Mouse (Mus musculus) kidney, embryonic 14.5 days (tissue): Measurements from ENCODE around the gene Cd19. TPM values are rescaled to one million over a fixed set of nuclear protein-coding genes. Genes with fewer than 3 reads are reported as not detected.

ENCODE experiments used
- ATAC-seq: fragments of 200-750 bp; cut with Nextera tagmentation; 2 replicates; pipeline ENCODE4 v1.8.0; 2017; ENCODE audit warnings: moderate number of reproducible peaks, mild to moderate bottlenecking, moderate TSS enrichment, moderate library complexity; ENCODE audit not compliant: low FRiP score, low TSS enrichment
- H3K27ac ChIP-seq: fragments of 300-500 bp; sonication (generic); 2 replicates; pipeline ENCODE4 v1.5.1; 2014; ENCODE audit warnings: low read depth, mild to moderate bottlenecking, low read length, moderate library complexity, mixed read lengths
- H3K27me3 ChIP-seq: fragments of 300-500 bp; sonication (generic); 2 replicates; pipeline ENCODE4 v1.6.1; 2014; ENCODE audit warnings: mild to moderate bottlenecking, low read length; ENCODE audit not compliant: control insufficient read depth, insufficient read depth
- H3K36me3 ChIP-seq: fragments of 300-500 bp; sonication (generic); 2 replicates; pipeline ENCODE4 v1.6.1; 2014; ENCODE audit warnings: low read length, mixed read lengths; ENCODE audit not compliant: control insufficient read depth, insufficient read depth
- H3K4me1 ChIP-seq: fragments of 300-500 bp; sonication (generic); 2 replicates; pipeline ENCODE4 v1.6.1; 2014; ENCODE audit warnings: low read length, mixed read lengths; ENCODE audit not compliant: control insufficient read depth, insufficient read depth
- H3K4me2 ChIP-seq: fragments of 300-500 bp; sonication (generic); replicated peaks from 2 replicates; pipeline ENCODE4 v1.6.1; 2014; ENCODE audit warnings: low read depth, mild to moderate bottlenecking, low read length
- H3K4me3 ChIP-seq: fragments of 300-500 bp; sonication (generic); 2 replicates; pipeline ENCODE4 v1.5.1; 2014; ENCODE audit warnings: mild to moderate bottlenecking, low read length
- H3K9ac ChIP-seq: fragments of 300-500 bp; sonication (generic); 2 replicates; pipeline ENCODE4 v1.6.1; 2014; ENCODE audit warnings: low read depth, mild to moderate bottlenecking, low read length, moderate library complexity
- H3K9me3 ChIP-seq: fragments of 300-500 bp; sonication (generic); 2 replicates; pipeline ENCODE4 v1.6.1; 2016; ENCODE audit warnings: low read length; ENCODE audit not compliant: control insufficient read depth
- WGBS: fragments of 180-500 bp; shearing (Covaris S2); extraction: QIAGEN DNeasy Blood & Tissue Kit; methylation state at CpG from one replicate; pipeline ENCODE4 v1.1.7; 2014; 5-methylcytosine and 5-hydroxymethylcytosine counted together
- polyA plus RNA-seq: library from polyadenylated mRNA; unstranded; fragments of >200 nt; fragmentation: Nextera tagmentation; extraction: Ambion mirVana; gene quantifications from 2 replicates; pipeline ENCODE4 v1.2.1, GENCODE M21; 2014

Gene Cd19
- not detected in 2 replicates for polyA plus RNA-seq

DNA sequence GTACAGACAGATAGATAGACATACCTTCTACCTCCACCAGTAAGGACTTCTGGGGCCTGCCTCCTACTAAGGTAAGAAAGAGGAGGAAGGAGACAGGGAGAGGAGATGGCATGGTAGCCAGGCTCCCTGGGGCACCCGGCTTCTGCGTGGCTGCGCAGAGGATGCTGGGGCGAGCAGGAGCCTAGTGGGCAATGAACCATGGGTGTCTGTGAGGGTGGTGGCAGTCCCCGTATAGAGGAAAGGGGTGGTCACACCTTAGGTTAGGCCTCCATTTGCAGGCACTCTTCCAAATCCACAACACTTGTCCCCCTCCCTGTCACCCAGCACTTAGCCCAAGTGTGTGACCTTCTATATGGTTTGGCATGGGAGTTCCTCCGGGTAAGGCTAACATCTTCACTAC lies at the start of gene Cd19:
Gene Cd19, minus strand, starts transcription at position 165 of the 400 bp plus-strand sequence.
- Histone ChIP-seq H3K27ac (no peak within 1 kb of the TSS), H3K36me3 (no peaks in the 10 kb centered on the region), H3K27me3 (no peaks in the 10 kb centered on the region), H3K9me3 (no peaks in the 10 kb centered on the region), H3K4me1 (no peaks in the 10 kb centered on the region), H3K9ac (no peak within 1 kb of the TSS), H3K4me3 (no peak within 1 kb of the TSS), H3K4me2 (no peak within 1 kb of the TSS)
- WGBS = 84% methylated on average over 6 of the region's 6 CpGs
- no peak for ATAC-seq

DNA sequence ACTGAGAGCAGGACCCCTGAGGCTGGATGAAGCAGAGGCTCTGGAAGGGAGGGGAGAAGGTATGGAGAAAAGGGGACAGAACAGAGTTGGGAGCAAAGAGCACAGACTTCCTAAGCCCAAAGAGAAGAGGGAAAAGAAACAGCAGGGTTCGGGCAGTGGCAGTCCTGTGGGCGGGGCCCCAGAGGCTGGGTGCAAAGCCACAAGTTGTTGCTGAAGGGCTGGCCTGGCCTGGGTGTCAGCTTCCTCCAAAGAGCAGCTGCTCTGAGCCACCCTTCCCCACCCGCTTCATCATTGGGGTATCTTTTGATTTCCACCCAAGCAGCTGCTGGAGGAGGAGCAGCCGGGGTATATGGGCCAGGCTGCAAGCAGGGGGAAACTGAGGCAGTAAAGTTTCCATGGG lies 49.4 kb upstream of the Cd19 start:
- Histone ChIP-seq H3K9ac (0 out of 2 replicates have a peak overlapping the region, but pooled peaks have one; percentile 12), H3K9me3 (no peaks in the 10 kb centered on the region), H3K27me3 (no peaks in the 10 kb centered on the region), H3K36me3 (peaks cover 30% of the 10 kb centered on the region), H3K27ac (no peak overlapping the region), H3K4me2 (no peak overlapping the region), H3K4me1 (peaks cover 10% of the 10 kb centered on the region), H3K4me3 (no peak overlapping the region)
- WGBS = 57% methylated on average over 4 of the region's 4 CpGs
- ATAC-seq = no peak

- Histone ChIP-seq H3K9ac (0 out of 2 replicates have a peak overlapping the region, but pooled peaks have one; percentile 12), H3K4me2 (no peak overlapping the region; the same call in 1 of the 2 replicates), H3K36me3 (peaks cover 24% of the 10 kb centered on the region), H3K4me3 (no peak overlapping the region), H3K27ac (no peak overlapping the region), H3K27me3 (no peaks in the 10 kb centered on the region), H3K9me3 (no peaks in the 10 kb centered on the region), H3K4me1 (peaks cover 15% of the 10 kb centered on the region)
- 50% methylated on average over 4 of the region's 4 CpGs for WGBS
- ATAC-seq = no peak
Measured at GRCm38 (mm10) chr7:126463547-126463946, 48.9 kb upstream of the Cd19 start.

DNA sequence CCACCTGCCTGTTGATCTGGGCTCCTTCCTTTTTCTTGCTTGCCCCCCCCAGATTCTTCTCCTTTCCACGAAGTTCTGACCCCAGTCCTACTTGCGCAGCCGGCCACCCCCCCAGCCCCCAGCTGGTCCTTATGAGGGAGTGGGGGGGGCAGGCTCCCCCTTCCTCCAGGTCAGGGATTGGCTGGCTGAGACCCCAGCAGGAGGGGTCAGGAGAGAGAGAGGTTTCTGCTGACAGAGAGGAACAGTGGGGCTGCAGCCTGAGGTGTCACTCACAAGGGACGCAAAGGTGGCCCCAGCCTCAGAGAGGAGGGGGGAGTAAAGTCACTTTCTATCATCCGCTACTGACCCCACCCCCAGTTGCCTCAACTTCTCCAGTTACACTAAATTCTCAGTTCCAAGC lies 48.3 kb upstream of the Cd19 start, which contains the start of gene Atp2a1:
Gene Atp2a1, minus strand, starts transcription at position 105 of the 400 bp plus-strand sequence.
- H3K36me3 ChIP-seq = peaks cover 19% of the 10 kb centered on the region
- no peaks in the 10 kb centered on the region for H3K27me3 ChIP-seq
- no peak for ATAC-seq
- peaks cover 19% of the 10 kb centered on the region for H3K4me1 ChIP-seq
- H3K9me3 ChIP-seq = no peaks in the 10 kb centered on the region
- H3K27ac ChIP-seq = peak within 1 kb of the TSS; percentile 48; the same call in 1 of the 2 replicates
- H3K4me3 ChIP-seq = no peak within 1 kb of the TSS
- H3K4me2 ChIP-seq = no peak within 1 kb of the TSS; the same call in 1 of the 2 replicates
- 24% methylated on average over 5 of the region's 5 CpGs for WGBS
- 0 out of 2 replicates have a peak within 1 kb of the TSS, but pooled peaks have one; percentile 12 for H3K9ac ChIP-seq

DNA sequence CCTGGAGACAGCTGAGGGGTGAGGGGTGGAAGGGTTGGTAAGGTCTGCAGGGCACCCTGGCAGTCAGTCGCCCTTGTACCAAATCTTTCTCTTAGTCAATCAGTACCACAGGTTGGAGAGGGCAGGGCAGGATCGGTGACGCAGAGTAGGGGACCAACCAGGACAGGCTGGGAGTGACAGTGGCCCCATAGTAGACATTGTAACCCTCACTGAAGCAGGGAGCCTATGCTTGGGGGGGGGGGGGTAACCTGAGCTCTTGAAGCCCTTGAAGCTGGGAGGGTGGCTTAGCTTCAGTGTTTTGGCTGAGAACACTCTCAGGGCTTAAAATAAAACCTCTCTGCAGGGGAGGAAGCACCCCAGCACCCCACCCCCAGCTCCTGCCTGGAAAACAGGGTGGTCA lies 46.9 kb upstream of the Cd19 start:
- no peak for ATAC-seq

GRCm38 (mm10) chr7:126460623-126461399 lies 46.1 kb upstream of the Cd19 start:
- no peak overlapping the region for H3K9ac ChIP-seq
- no peaks in the 10 kb centered on the region for H3K27me3 ChIP-seq
- no peaks in the 10 kb centered on the region for H3K9me3 ChIP-seq
- H3K4me1 ChIP-seq = peaks cover 19% of the 10 kb centered on the region
- WGBS = 26% methylated on average over 10 of the region's 10 CpGs
- peak; percentile 60 for ATAC-seq
- peak overlapping the region; percentile 59; the same call in 1 of the 2 replicates for H3K27ac ChIP-seq
- no peak overlapping the region for H3K4me3 ChIP-seq
- no peak overlapping the region for H3K4me2 ChIP-seq
- H3K36me3 ChIP-seq = no peaks in the 10 kb centered on the region

More for the DNA sequence above, 46.9 kb upstream of the Cd19 start:
- peaks cover 5% of the 10 kb centered on the region; the same call in 1 of the 2 replicates for H3K36me3 ChIP-seq
- no peaks in the 10 kb centered on the region for H3K9me3 ChIP-seq
- no peak overlapping the region for H3K4me2 ChIP-seq
- WGBS = 49% methylated on average over 3 of the region's 3 CpGs
- peaks cover 19% of the 10 kb centered on the region for H3K4me1 ChIP-seq
- no peaks in the 10 kb centered on the region for H3K27me3 ChIP-seq
- peak overlapping the region; percentile 59; the same call in 1 of the 2 replicates for H3K27ac ChIP-seq
- H3K4me3 ChIP-seq = no peak overlapping the region
- no peak overlapping the region for H3K9ac ChIP-seq

DNA sequence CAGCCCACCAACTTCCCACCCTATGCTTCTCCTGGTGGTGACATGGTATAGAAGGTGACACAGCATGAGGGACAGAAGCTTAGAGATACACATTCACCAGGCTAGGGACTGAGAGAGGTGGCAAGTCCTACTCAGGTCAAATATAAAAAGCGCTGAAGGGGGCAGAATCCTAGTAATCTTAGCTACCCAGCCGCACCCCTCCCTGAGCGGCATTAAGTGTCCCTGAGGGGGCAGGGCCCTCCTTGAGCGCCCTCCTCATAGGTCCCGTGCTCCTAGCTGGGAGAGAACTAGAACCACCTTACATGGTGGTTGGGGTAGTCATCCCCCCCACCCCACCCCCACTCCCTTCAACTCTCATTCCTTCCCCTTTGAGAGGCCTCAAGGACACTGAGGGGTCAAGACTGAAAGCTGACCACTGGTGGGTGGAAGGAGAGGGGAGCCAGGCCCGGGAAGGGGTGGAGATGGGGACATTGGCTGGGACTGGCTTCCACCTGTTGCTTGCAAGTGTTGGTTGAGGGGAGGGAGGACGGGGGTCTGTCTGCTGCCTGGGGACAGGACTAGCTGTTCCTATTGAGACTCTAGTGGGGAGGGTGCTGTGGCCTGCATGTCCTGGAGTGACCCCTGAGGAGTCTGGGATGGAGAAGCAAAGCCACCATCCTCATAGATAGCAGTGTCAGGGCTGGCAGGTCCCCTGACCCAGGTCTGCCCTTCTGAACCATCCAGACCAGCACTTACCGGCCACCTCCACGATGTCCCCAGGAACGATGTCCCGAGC lies 44.3 kb upstream of the Cd19 start:
- Histone ChIP-seq H3K4me2 (no peak overlapping the region), H3K27ac (no peak overlapping the region), H3K9ac (no peak overlapping the region), H3K9me3 (no peaks in the 10 kb centered on the region), H3K4me3 (no peak overlapping the region), H3K4me1 (peaks cover 19% of the 10 kb centered on the region), H3K36me3 (no peaks in the 10 kb centered on the region), H3K27me3 (no peaks in the 10 kb centered on the region)
- no peak for ATAC-seq
- 63% methylated on average over 11 of the region's 11 CpGs for WGBS

DNA sequence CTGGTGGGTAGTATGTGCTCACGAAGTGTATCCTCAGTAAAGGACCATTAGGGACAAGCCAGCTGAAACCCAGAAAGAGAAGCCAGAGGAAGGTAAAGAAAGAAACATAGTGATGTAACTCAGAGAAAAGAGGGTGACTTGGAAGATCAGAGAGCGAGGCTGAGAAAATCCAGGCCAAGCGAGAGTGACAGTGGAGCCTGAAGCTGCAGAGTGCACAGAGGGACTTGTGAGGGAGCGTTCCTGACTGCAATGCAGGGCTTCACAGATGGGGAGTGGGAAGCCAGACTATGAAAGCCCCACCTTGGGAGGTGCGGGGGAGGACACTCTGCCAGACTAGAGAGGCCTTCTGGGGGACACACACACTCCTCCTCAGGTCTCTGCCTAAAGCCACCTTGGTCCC lies 43.5 kb upstream of the Cd19 start:
- no peaks in the 10 kb centered on the region for H3K36me3 ChIP-seq
- peaks cover 18% of the 10 kb centered on the region for H3K4me1 ChIP-seq
- no peaks in the 10 kb centered on the region for H3K27me3 ChIP-seq
- no peak overlapping the region for H3K4me2 ChIP-seq
- H3K27ac ChIP-seq = no peak overlapping the region
- 67% methylated on average over 5 of the region's 5 CpGs for WGBS
- no peak for ATAC-seq
- H3K4me3 ChIP-seq = no peak overlapping the region
- H3K9me3 ChIP-seq = no peaks in the 10 kb centered on the region
- no peak overlapping the region for H3K9ac ChIP-seq
